Mouse (Mus musculus): ENCODE data around the gene Vps25.

DNA sequence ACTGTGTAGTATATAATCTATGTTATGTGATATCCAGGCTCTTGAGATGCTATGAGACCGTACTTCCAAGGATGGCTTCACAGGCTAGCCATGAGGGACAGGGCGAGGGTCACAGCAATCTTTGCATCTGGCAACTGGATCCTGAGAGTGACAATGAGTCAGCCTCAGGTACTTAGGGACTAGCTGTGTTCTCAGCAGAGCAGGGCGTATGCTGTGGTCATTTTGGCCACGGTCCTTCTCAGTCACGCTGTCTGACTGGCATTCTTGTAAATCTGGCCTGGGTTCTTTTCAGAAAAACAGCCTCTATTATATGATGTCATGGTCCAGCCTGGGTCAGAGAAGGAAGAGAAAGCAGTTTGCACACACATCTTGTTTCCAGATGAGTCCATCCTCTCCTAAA is 16.7 kb upstream of the Vps25 start:
- TF ChIP-seq POLR2A (IDR thresholded peaks at IDR 0.05; ENCODE audit: extremely low read depth, insufficient read depth, low read length) (no peak), CTCF (IDR thresholded peaks at IDR 0.05; ENCODE audit: low read depth, low read length) (no peak)
